Mouse (Mus musculus): ENCODE data around the gene Lrrk1. TPM values are rescaled to one million over a fixed set of nuclear protein-coding genes. Genes with fewer than 3 reads are reported as not detected.

Lrrk1 gene
- total RNA-seq, 2 experiments from 2014 or later, result 2.4 to 2.9 TPM

- DNase-seq (ENCODE audit: extremely low spot score in 1 of 2, low spot score in 1 of 2), result no peak
These were observed 156.3 kb downstream of the Lrrk1 start for GRCm38 (mm10) chr7:66231861-66232260.

- DNase-seq (ENCODE audit: extremely low spot score in 1 of 2, low spot score in 1 of 2), result no peak
These were observed 157.3 kb downstream of the Lrrk1 start for GRCm38 (mm10) chr7:66230638-66231550.

GRCm38 (mm10) chr7:66230246-66230637 lies 157.9 kb downstream of the Lrrk1 start:
- DNase-seq (ENCODE audit: extremely low spot score in 1 of 2, low spot score in 1 of 2), result no peak

GRCm38 (mm10) chr7:66229433-66229832 lies 158.7 kb downstream of the Lrrk1 start:
- no peak for DNase-seq (ENCODE audit: extremely low spot score in 1 of 2, low spot score in 1 of 2)

- no peak for DNase-seq (ENCODE audit: extremely low spot score in 1 of 2, low spot score in 1 of 2)
These were observed 159.6 kb downstream of the Lrrk1 start for GRCm38 (mm10) chr7:66228610-66228920.

- no peak for DNase-seq (ENCODE audit: extremely low spot score in 1 of 2, low spot score in 1 of 2)
These were observed 160.1 kb downstream of the Lrrk1 start for GRCm38 (mm10) chr7:66227814-66228609.

GRCm38 (mm10) chr7:66225881-66226280 lies 162.3 kb downstream of the Lrrk1 start:
- no peak for DNase-seq (ENCODE audit: extremely low spot score in 1 of 2, low spot score in 1 of 2)

- DNase-seq (ENCODE audit: extremely low spot score in 1 of 2, low spot score in 1 of 2), result no peak
These were observed 163.6 kb downstream of the Lrrk1 start for GRCm38 (mm10) chr7:66224541-66224940.

GRCm38 (mm10) chr7:66223731-66224130 lies 164.4 kb downstream of the Lrrk1 start:
- no peak for DNase-seq (ENCODE audit: extremely low spot score in 1 of 2, low spot score in 1 of 2)

GRCm38 (mm10) chr7:66222621-66223091 lies 165.5 kb downstream of the Lrrk1 start:
- no peak for DNase-seq (ENCODE audit: extremely low spot score in 1 of 2, low spot score in 1 of 2)

- no peak for DNase-seq (ENCODE audit: extremely low spot score in 1 of 2, low spot score in 1 of 2)
These were observed 168.3 kb downstream of the Lrrk1 start for GRCm38 (mm10) chr7:66219794-66220227.

- no peak for DNase-seq (ENCODE audit: extremely low spot score in 1 of 2, low spot score in 1 of 2)
These were observed 168.9 kb downstream of the Lrrk1 start for GRCm38 (mm10) chr7:66219028-66219793.

GRCm38 (mm10) chr7:66218193-66219014 lies 169.7 kb downstream of the Lrrk1 start:
- DNase-seq (ENCODE audit: extremely low spot score in 1 of 2, low spot score in 1 of 2), result no peak

GRCm38 (mm10) chr7:66217531-66218094 lies 170.5 kb downstream of the Lrrk1 start:
- no peak for DNase-seq (ENCODE audit: extremely low spot score in 1 of 2, low spot score in 1 of 2)

- no peak for DNase-seq (ENCODE audit: extremely low spot score in 1 of 2, low spot score in 1 of 2)
These were observed 171.1 kb downstream of the Lrrk1 start for GRCm38 (mm10) chr7:66217011-66217410.

GRCm38 (mm10) chr7:66215911-66216310 lies 172.2 kb downstream of the Lrrk1 start:
- no peak for DNase-seq (ENCODE audit: extremely low spot score in 1 of 2, low spot score in 1 of 2)

- DNase-seq (ENCODE audit: extremely low spot score in 1 of 2, low spot score in 1 of 2), result no peak
These were observed 173.7 kb downstream of the Lrrk1 start for GRCm38 (mm10) chr7:66214477-66214876.

GRCm38 (mm10) chr7:66212887-66213286 lies 175.3 kb downstream of the Lrrk1 start:
- DNase-seq (ENCODE audit: extremely low spot score in 1 of 2, low spot score in 1 of 2), result no peak

- DNase-seq (ENCODE audit: extremely low spot score in 1 of 2, low spot score in 1 of 2), result no peak
These were observed 178.2 kb downstream of the Lrrk1 start for GRCm38 (mm10) chr7:66209920-66210319.

Measured in layer of hippocampus, postnatal 25 days (tissue).